Mouse (Mus musculus) adrenal gland, postnatal 4 days (tissue): ENCODE measurements around the gene Fam149a. TPM values are rescaled to one million over a fixed set of nuclear protein-coding genes. Genes with fewer than 3 reads are reported as not detected.

Source experiments
- DNase-seq, 2 experiments: peaks; one replicate each; pipeline ENCODE4 v3.0.0; 2021 to 2022; ENCODE audit warnings: low spot score in 2 of 2, mixed read lengths in 2 of 2
- long read RNA-seq, 2 experiments: library from polyadenylated mRNA; stranded (forward); transcript quantifications; one replicate each; pipeline ENCODE4 v2.0.0; 2021
- total RNA-seq, 2 experiments: library from RNA; stranded (reverse); gene quantifications; 2 replicates each; pipeline ENCODE4 v1.2.3; 2021

Fam149a gene
- total RNA-seq = 10 to 100 TPM; 11.5 to 24.3 TPM
- long read RNA-seq, experiment 1, transcript Fam149a-203 (14 exons, 2,661 nt) = major isoform, 8 of 8 reads
- long read RNA-seq, experiment 1, partial matches to known transcripts = 0 of 8 reads
- long read RNA-seq, experiment 1, other reads (novel, unspliced or antisense) = 0 of 8 reads
- long read RNA-seq, experiment 2, full-length matches to known transcripts = 15 of 21 reads
- long read RNA-seq, experiment 2, partial matches to known transcripts = 3 of 21 reads
- long read RNA-seq, experiment 2, other reads (novel, unspliced or antisense) = 3 of 21 reads

GRCm38 (mm10) chr8:45381963-45382347 is at the start of gene Fam149a:
Fam149a (minus strand) TSS chr8:45382291.
- no peak for DNase-seq

DNA sequence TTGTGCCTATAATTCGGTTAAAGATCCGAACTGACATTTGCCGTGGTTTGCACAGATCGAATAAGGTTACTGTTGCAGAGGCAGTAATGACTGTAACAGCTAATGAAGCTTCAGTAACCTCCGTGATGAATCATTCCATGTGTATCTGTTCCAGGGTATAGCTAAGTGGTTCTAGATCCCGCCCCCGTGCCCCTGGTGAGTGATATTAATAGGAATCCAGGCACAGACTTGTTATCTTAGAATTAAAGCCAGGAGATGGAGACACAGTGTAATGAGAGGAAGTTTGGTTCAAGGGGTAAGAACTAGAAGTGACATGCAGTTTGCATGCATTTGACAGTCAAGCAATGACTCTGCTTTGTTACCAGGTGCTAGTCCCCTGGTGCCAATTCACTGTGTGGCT is 38.1 kb upstream of the Fam149a start:
- DNase-seq = no peak

DNA sequence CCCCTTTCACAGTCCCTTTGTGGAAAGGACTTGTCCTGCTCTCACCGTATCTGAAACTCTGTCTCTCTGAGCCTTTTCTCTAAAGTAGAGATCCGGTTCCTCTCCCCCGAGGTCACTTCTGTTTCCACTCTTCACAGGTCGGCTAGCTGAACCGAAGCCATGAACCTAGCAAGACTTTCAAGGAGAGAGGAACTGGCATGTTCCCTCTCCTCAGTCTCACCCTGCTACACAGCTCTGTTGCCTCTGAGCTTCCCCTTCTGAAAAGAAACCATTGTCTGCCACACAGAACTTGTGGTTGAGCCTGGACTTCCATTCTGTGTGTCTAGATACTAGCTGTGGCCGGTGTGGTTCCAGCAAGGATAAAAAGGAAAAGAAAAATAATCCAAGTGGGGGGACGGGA is 32.9 kb upstream of the Fam149a start:
- no peak for DNase-seq

GRCm38 (mm10) chr8:45410882-45411281 is 28.8 kb upstream of the Fam149a start, which contains the start of gene Tlr3:
Tlr3 (minus strand) TSS chr8:45411080.
- no peak for DNase-seq

GRCm38 (mm10) chr8:45410146-45410880 is 28.2 kb upstream of the Fam149a start:
- peak; percentile 20 to 42 for DNase-seq

DNA sequence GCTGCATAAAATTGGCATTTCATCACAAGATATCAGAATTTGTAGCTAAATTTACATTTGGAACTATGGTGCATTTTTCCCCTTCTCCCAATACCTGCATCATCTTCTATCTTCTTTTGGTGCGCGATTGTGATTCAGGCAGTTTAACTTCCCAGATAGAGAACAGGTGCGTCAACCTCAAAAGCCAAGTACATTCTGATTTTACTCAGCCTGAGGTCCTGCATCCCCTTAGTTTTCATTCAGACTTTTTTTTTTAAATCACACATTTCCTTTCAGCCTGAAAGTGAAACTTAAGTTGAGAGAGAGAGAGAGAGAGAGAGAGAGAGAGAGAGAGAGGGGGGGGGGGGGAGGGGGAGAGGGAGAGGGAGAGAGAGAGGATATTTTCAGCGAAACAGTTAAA is 27.6 kb upstream of the Fam149a start:
- no peak for DNase-seq

DNA sequence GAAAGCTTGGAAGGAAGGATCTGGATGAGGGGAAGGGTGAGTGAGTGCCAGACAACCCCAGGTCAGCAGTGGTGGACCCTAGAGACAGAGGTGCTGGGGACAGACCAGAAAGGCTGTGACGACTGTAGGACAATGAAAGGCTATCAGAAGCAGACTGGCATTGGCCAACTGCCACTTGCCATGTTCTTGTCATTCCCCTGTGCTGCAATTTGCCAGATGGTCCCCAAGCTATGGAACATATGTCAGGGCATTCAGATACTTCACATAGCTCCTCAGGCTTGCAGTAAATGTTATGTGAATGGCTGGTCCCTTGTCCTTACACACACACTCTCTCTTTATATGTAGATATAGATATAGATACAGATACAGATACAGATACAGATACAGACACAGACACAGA is 1.2 kb upstream of the Fam149a start:
- no peak for DNase-seq

- no peak for DNase-seq
Observed at GRCm38 (mm10) chr8:45381075-45381962, 772 bp downstream of the Fam149a start.

GRCm38 (mm10) chr8:45380598-45380997 is 1.5 kb downstream of the Fam149a start:
- no peak for DNase-seq

DNA sequence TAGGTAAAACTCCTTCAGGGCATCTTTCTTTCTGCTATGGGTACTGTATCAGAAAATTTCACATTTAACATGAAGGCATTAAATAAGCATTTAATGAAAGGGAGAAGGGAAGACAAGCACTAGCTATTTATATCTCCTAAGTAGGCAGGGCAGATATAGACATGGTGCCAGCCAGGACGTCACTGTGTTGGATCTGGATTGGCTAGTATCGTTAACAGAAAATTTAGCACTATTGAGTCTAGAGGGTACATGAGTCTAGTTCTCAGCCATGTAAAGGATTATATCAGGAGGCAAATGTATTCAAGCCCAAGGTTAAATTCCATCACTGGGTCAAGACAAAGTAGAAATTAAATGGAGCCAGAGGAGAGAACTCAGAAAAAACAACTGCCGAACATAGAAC is 8.0 kb downstream of the Fam149a start:
- DNase-seq = no peak

- DNase-seq = no peak
Observed at GRCm38 (mm10) chr8:45367154-45367553, 14.9 kb downstream of the Fam149a start.

DNA sequence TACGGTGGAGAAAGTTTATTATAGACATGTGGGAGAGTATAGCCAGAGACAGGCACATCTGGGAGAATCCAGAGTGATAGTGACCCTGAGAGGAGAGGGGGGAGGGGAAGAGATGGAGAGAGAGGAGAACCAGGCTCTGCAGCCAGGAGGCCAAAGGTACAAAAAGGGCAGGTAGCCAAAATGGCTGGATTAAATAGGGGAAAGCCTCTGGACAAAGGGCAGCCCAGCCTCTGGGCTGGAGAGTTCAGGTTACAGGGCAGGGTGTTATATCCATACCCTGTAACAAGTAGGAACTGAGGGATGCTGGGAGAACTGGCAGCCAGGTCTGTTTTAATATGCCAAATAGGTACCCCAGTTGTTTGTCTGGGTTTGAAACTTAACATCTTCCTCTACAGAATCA is 18.9 kb downstream of the Fam149a start:
- no peak for DNase-seq

- DNase-seq = no peak
Observed at GRCm38 (mm10) chr8:45362323-45362722, 19.8 kb downstream of the Fam149a start.

- no peak for DNase-seq
Observed at GRCm38 (mm10) chr8:45359091-45359605, 22.9 kb downstream of the Fam149a start.

- DNase-seq = no peak
Observed at GRCm38 (mm10) chr8:45358132-45358918, 23.8 kb downstream of the Fam149a start.

- no peak for DNase-seq
Observed at GRCm38 (mm10) chr8:45355809-45356208, 26.3 kb downstream of the Fam149a start.

DNA sequence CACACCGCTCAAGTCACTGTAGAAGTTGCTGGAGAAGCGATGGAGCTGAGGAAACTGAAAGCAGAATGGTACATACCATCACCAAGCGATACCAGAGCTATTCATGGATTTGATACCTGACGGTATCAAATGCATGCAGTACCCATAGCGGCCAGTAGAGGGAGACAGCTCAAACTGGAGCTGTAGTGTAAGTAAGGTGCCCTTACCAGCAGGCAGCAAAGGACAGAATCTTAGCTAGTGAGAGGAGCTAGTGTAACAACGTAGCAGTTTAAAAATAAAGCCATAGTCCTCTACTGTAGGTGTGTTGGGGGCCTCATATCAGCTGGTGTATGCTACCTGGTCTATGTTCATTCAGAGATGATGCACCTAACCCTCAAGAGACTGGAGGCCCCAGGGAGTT is 37.1 kb downstream of the Fam149a start:
- peak in 1 of 2 experiments; percentile 40 for DNase-seq

DNA sequence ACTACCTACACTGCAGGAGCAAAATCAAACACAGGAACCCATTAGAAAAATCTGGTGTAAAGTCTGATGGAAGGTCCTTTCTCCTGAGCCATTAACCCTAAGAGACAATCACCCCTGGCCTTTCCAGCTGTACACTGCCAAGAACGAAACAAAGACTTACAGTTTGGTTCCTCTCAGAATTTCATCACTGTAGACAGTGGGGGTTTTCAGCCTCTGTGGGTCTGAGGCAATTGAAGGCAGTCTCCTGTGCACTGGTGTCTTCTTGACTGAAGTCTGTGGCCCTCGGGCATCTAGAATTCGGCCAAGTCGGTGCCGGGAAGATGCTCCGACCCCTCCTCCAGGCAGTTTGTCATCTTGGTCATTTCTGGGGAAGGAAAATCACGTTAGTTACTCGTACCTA is 37.8 kb downstream of the Fam149a start:
- no peak for DNase-seq

DNA sequence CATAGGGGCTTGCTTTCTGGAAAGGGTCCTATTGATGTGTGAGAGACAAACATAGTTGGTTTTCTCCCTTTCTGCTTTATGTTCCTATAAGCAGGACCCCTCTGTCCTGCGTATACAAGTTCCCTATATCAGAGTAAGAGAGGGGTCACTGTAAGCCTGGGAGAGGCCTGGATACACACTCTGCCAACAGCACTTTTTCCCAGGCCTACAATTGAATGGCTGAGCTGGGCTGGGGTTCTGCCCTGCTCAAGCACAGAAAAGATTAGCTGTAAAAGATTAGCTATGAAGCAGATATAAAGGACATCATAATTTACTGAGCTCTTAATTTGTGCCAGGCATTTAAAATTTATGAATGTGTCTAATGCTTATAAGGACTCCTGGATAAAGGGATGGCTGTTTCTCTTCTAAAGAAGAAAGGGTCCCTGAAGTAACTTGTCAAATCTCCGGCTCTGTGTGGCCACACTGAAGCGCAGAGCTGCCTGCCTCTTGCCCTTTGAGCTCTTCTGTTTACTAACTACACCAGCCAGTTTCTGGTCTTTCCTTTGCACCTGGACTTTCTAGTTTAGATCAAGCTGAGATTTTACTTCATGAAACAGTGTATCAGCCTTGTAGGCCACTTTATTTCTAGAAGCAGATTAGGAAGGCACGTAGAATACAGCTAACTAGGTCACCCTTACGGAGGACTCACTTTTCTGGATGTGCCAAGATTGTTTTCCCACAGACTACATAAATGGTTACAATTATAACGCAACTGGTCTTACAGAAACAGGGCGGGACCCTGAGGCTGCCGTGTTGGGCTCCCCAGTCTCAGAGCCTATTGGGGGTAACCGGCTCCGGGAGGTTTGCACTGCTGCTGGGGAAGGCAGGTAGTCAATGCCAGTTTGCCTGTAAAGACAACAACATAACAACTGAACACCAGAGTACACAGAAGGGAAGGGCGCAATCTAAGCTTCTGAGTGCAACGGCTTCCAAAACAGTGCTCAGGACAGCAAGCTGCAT is 40.2 kb downstream of the Fam149a start:
- no peak for DNase-seq
